28 mouse cellular contexts compared by ENCODE assay signal in the genomic region with DNA sequence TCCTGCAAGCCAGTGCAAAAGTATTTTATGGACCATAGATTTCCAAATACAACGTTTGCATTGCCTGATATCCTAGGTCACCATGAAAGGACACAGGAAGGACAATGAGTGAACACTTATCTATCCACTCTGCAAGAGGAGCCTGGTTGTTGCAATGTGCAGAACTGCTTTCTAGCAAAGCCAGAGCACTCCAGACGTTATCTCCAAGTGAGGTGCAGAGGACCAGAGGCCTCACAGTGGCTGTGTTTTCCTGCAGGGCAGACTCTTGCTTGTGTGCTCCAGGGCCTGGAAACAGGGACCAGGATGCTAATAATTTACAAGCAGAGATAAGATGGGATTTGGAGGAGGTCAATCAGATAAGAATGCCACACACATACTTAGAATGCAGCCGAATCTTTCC.
A peak's percentile ranks its signal among the peaks of the same experiment; 100 is the strongest.
DNase-seq lines count a peak whose midpoint lies in the region; ATAC-seq lines count a peak whose summit lies in the region.
"Had no signal": no experiment of that assay in that cellular context is flagged by ENCODE, and none has a peak within 500 bp of the region (broad histone marks: within the 10 kb centered on the region; RNA-seq: fewer than 3 reads in every experiment).

No protein-coding gene starts in this region.

- H3K9ac ChIP-seq in heart, embryonic 14.5 days (ENCODE audit: low read length), result no peak overlapping the region
- H3K9ac ChIP-seq in midbrain, embryonic 11.5 days (ENCODE audit: low read length), result no peak overlapping the region
- H3K9ac ChIP-seq: forebrain, embryonic 13.5 days; hindbrain, embryonic 14.5 days; limb, embryonic 15.5 days; liver, embryonic 13.5 days; midbrain, embryonic 12.5 days; neural tube, embryonic 13.5 days had no signal

- H3K36me3 ChIP-seq in heart, embryonic 14.5 days (ENCODE audit: control insufficient read depth, insufficient read depth, low read length), result no peaks in the 10 kb centered on the region
- no peaks in the 10 kb centered on the region for H3K36me3 ChIP-seq in midbrain, embryonic 11.5 days (ENCODE audit: control insufficient read depth, insufficient read depth, low read length)
- no peaks in the 10 kb centered on the region for H3K36me3 ChIP-seq in midbrain, embryonic 10.5 days
- H3K36me3 ChIP-seq: limb, embryonic 15.5 days; liver, embryonic 13.5 days; midbrain, embryonic 12.5 days; neural tube, embryonic 13.5 days had no signal

- peak; percentile 89 for DNase-seq in heart, adult 11 months
- DNase-seq in heart, postnatal 4 days, result no peak
- DNase-seq in heart, adult 18-20 months, result no peak
- DNase-seq in midbrain, embryonic 11.5 days (ENCODE audit: low spot score, missing footprints), result peak; percentile 26
- DNase-seq in midbrain, embryonic 10.5 days (ENCODE audit: low spot score), result no peak
- no peak for DNase-seq in gastrocnemius, postnatal 14 days
- DNase-seq: adrenal gland, postnatal 10 days; cerebellum, adult 8-10 months; cerebellum, postnatal 36 days; gastrocnemius, postnatal 10 days; kidney, adult 9 months; kidney, postnatal 10 days; layer of hippocampus, postnatal 36 days; left cerebral cortex, postnatal 4 days; liver, embryonic 13.5 days; lung, adult 18-20 months; lung, postnatal 4 days; thymus, postnatal 4 days had no signal

- H3K4me2 ChIP-seq in heart, embryonic 14.5 days (ENCODE audit: low read length), result no peak overlapping the region
- no peak overlapping the region for H3K4me2 ChIP-seq in midbrain, embryonic 11.5 days
- H3K4me2 ChIP-seq: forebrain, embryonic 13.5 days; hindbrain, embryonic 14.5 days; midbrain, embryonic 12.5 days; neural tube, embryonic 13.5 days had no signal

- 8% methylated on average over 3 of the region's 3 CpGs for WGBS in heart, embryonic 14.5 days
- 88% methylated on average over 3 of the region's 3 CpGs for WGBS in midbrain, embryonic 11.5 days
- 80% methylated on average over 3 of the region's 3 CpGs for WGBS in midbrain, embryonic 10.5 days

- H3K4me1 ChIP-seq in heart, embryonic 14.5 days (ENCODE audit: control insufficient read depth in 2 of 2, insufficient read depth in 2 of 2, low read length in 2 of 2), result peaks cover 17 to 27% of the 10 kb centered on the region in 2 experiments
- H3K4me1 ChIP-seq in midbrain, embryonic 11.5 days (ENCODE audit: control insufficient read depth, insufficient read depth, low read length), result no peaks in the 10 kb centered on the region
- no peaks in the 10 kb centered on the region for H3K4me1 ChIP-seq in midbrain, embryonic 10.5 days
- H3K4me1 ChIP-seq: forebrain, embryonic 13.5 days; midbrain, embryonic 12.5 days had no signal

- no peaks in the 10 kb centered on the region for H3K27me3 ChIP-seq in heart, embryonic 14.5 days (ENCODE audit: control insufficient read depth, insufficient read depth, low read length)
- no peaks in the 10 kb centered on the region for H3K27me3 ChIP-seq in midbrain, embryonic 11.5 days (ENCODE audit: control insufficient read depth, insufficient read depth, low read length)
- H3K27me3 ChIP-seq in midbrain, embryonic 10.5 days (ENCODE audit: low read depth, poor library complexity, severe bottlenecking), result no peaks in the 10 kb centered on the region
- H3K27me3 ChIP-seq: CH12.LX; forebrain, embryonic 13.5 days; limb, embryonic 15.5 days; liver, embryonic 13.5 days; midbrain, embryonic 12.5 days; neural tube, embryonic 13.5 days; Patski had no signal

- intact Hi-C loops in gastrocnemius, postnatal 14 days (cut with DNase I; ENCODE audit: low total_unique reads), result no loop called here

- ATAC-seq in heart, embryonic 14.5 days (ENCODE audit: insufficient number of reproducible peaks, insufficient read depth, low FRiP score, low read depth), result peak; percentile 58; the same call in 1 of the 2 replicates
- ATAC-seq in midbrain, embryonic 11.5 days (ENCODE audit: low FRiP score), result no peak
- ATAC-seq in granulocyte monocyte progenitor cell, adult 5-6 weeks (replicated peaks; ENCODE audit: poor library complexity, severe bottlenecking), result no peak
- ATAC-seq: forebrain, embryonic 13.5 days; Patski had no signal

- peak overlapping the region; percentile 67 to 89 for H3K27ac ChIP-seq in heart, embryonic 14.5 days (replicated peaks in 1 of 2; ENCODE audit: control insufficient read depth in 1 of 2, insufficient read depth in 1 of 2, low read depth in 2 of 2, low read length in 2 of 2)
- H3K27ac ChIP-seq in midbrain, embryonic 11.5 days (ENCODE audit: low read depth, low read length), result no peak overlapping the region
- H3K27ac ChIP-seq in midbrain, embryonic 10.5 days (replicated peaks), result no peak overlapping the region
- H3K27ac ChIP-seq: forebrain, embryonic 13.5 days; hindbrain, embryonic 14.5 days; limb, embryonic 15.5 days; liver, embryonic 13.5 days; midbrain, embryonic 12.5 days; neural tube, embryonic 13.5 days had no signal

- peaks cover 5% of the 10 kb centered on the region; the same call in 1 of the 2 replicates for H3K9me3 ChIP-seq in heart, embryonic 14.5 days (ENCODE audit: control insufficient read depth, low read length)
- no peaks in the 10 kb centered on the region for H3K9me3 ChIP-seq in midbrain, embryonic 11.5 days (ENCODE audit: control insufficient read depth, low read length)
- no peaks in the 10 kb centered on the region for H3K9me3 ChIP-seq in midbrain, embryonic 10.5 days (replicated peaks)
- H3K9me3 ChIP-seq: forebrain, embryonic 13.5 days; limb, embryonic 15.5 days; liver, embryonic 13.5 days; midbrain, embryonic 12.5 days; neural tube, embryonic 13.5 days had no signal

- H3K4me3 ChIP-seq in heart, embryonic 14.5 days (ENCODE audit: control insufficient read depth in 1 of 2, insufficient read depth in 1 of 2, low read depth in 1 of 2, low read length in 2 of 2), result no peak overlapping the region
- no peak overlapping the region for H3K4me3 ChIP-seq in midbrain, embryonic 11.5 days (ENCODE audit: low read depth, low read length)
- H3K4me3 ChIP-seq in midbrain, embryonic 10.5 days, result no peak overlapping the region
- H3K4me3 ChIP-seq: forebrain, embryonic 13.5 days; liver, embryonic 13.5 days; midbrain, embryonic 12.5 days; myocyte; neural tube, embryonic 13.5 days had no signal

Comparison
In these comparisons a context has a peak if more than half of its experiments do, and no peak if none do; other contexts are left out.
1. DNase-seq: peak in heart, adult 11 months (single experiment) and midbrain, embryonic 11.5 days (single experiment); none in heart, postnatal 4 days (single experiment), heart, adult 18-20 months (0 of 2), midbrain, embryonic 10.5 days (single experiment) and gastrocnemius, postnatal 14 days (single experiment).
2. H3K27ac ChIP-seq: peak in heart, embryonic 14.5 days (2 of 2); none in midbrain, embryonic 11.5 days (single experiment) and midbrain, embryonic 10.5 days (single experiment).